Mouse (Mus musculus) heart, embryonic 15.5 days (tissue): ENCODE data around the gene P2ry13. TPM values are rescaled to one million over a fixed set of nuclear protein-coding genes. Genes with fewer than 3 reads are reported as not detected.

Experiments
- ATAC-seq: fragments of 200-750 bp; cut with Nextera tagmentation; replicated peaks from 2 replicates; pipeline ENCODE4 v1.8.0; 2017; ENCODE audit warnings: low read depth, moderate TSS enrichment; ENCODE audit not compliant: insufficient number of reproducible peaks, insufficient read depth, low FRiP score
- H3K27ac ChIP-seq: fragments of 300-500 bp; sonication (generic); 2 replicates; pipeline ENCODE4 v1.5.1; 2015; ENCODE audit warnings: mild to moderate bottlenecking, inconsistent platforms
- H3K27me3 ChIP-seq: fragments of 300-500 bp; sonication (generic); 2 replicates; pipeline ENCODE4 v1.6.1; 2015; ENCODE audit warnings: inconsistent platforms
- H3K36me3 ChIP-seq: fragments of 300-500 bp; sonication (generic); 2 replicates; pipeline ENCODE4 v1.6.1; 2015; ENCODE audit warnings: mild to moderate bottlenecking, inconsistent platforms
- H3K4me1 ChIP-seq: fragments of 300-500 bp; sonication (generic); replicated peaks from 2 replicates; pipeline ENCODE4 v1.6.1; 2015; ENCODE audit warnings: inconsistent platforms
- H3K4me2 ChIP-seq: fragments of 300-500 bp; sonication (generic); 2 replicates; pipeline ENCODE4 v1.6.1; 2015; ENCODE audit warnings: inconsistent platforms, mild to moderate bottlenecking, moderate library complexity
- H3K4me3 ChIP-seq: fragments of 300-500 bp; sonication (generic); 2 replicates; pipeline ENCODE4 v1.5.1; 2015; ENCODE audit warnings: mild to moderate bottlenecking, inconsistent platforms
- H3K9ac ChIP-seq: fragments of 300-500 bp; sonication (generic); 2 replicates; pipeline ENCODE4 v1.6.1; 2015; ENCODE audit warnings: mild to moderate bottlenecking, inconsistent platforms
- H3K9me3 ChIP-seq: fragments of 300-500 bp; sonication (generic); replicated peaks from 2 replicates; pipeline ENCODE4 v1.6.1; 2016; ENCODE audit warnings: inconsistent platforms
- WGBS: fragments of 180-500 bp; shearing (Covaris S2); methylation state at CpG from one replicate; pipeline ENCODE4 v1.1.7; 2015; ENCODE audit warnings: mixed read lengths; 5-methylcytosine and 5-hydroxymethylcytosine counted together
- polyA plus RNA-seq: library from polyadenylated mRNA; unstranded; fragments of >200 nt; fragmentation: Nextera tagmentation; extraction: Ambion mirVana; gene quantifications from 2 replicates; pipeline ENCODE4 v1.2.1, GENCODE M21; 2015

The P2ry13 gene
- polyA plus RNA-seq, result 0.78 and 1.1 TPM in 2 replicates

DNA sequence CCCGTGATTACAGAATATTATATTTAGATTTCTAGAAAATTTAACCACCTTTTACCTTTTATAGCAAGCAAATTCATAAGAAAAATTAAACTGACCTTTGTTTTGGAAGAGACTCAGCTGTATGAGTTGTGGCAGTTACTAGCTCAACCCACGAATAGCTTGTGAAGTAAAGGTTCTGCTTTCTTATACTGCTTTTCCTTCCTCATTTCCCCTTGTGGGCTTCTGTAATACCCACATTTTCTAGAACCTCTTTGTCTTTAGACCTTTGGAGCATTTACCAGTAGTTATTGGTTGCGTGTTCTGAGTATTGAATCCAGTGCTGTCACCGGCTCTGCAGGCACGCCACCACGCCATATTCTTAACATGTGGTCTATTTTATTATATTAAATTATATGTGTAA lies at the start of gene P2ry13:
P2ry13 (minus strand) TSS at position 156 of the 400 bp plus-strand sequence.
- peaks cover 4% of the 10 kb centered on the region for H3K4me1 ChIP-seq
- WGBS, result 84% methylated on average over 6 of the region's 6 CpGs
- no peak within 1 kb of the TSS for H3K27ac ChIP-seq
- no peak within 1 kb of the TSS for H3K4me3 ChIP-seq
- no peaks in the 10 kb centered on the region for H3K9me3 ChIP-seq
- H3K4me2 ChIP-seq, result no peak within 1 kb of the TSS
- ATAC-seq, result no peak
- no peaks in the 10 kb centered on the region for H3K36me3 ChIP-seq
- no peak within 1 kb of the TSS for H3K9ac ChIP-seq
- no peaks in the 10 kb centered on the region for H3K27me3 ChIP-seq

DNA sequence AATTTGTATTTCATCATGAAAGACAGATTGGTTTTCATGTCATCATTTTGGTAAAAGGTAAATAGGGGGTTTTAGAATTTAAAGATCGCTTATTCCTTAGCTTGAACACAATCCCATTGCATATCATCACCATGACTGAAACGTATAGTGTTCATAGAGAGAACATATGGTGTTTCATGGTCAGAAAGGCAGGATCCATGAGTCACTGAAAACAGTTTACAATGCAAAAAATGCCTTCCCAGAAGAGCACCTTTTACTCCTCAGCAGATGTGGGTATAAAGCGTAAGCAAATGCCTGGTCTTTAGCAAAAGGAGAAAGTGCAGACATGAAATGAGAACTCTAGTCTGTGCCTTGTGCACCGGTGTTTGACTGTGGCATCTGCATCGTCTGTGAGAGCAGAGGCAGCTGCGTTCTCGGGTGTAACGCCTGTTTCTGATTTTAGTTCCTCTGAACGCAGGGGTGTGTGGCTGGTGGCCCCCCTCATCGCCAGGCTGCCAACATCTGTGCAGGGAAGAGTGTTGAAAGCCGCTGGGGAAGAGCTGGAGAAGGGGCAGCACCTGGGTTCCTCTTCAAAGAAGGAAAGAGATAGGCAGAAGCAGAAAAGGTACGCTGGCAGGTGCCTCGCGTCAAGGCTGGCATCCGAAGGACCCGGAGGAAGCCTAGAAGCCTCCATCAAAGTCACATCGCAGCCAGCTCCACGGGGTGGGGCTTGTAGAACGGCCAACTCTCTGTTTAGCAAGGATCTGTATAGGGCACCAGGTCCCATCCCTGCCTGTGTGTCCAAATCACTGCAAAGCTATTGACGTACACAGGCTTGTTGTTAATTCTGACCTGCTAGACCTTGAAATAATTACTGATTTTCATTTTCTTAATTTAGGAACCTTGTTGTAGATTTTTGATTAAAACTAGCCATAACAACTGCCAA lies 47.3 kb upstream of the P2ry13 start:
- 81% methylated on average over 20 of the region's 20 CpGs for WGBS
- Histone ChIP-seq H3K4me3 (no peak overlapping the region), H3K27me3 (no peaks in the 10 kb centered on the region), H3K36me3 (no peaks in the 10 kb centered on the region), H3K4me2 (no peak overlapping the region), H3K9ac (no peak overlapping the region), H3K9me3 (no peaks in the 10 kb centered on the region), H3K4me1 (no peaks in the 10 kb centered on the region), H3K27ac (no peak overlapping the region)
- ATAC-seq, result no peak

DNA sequence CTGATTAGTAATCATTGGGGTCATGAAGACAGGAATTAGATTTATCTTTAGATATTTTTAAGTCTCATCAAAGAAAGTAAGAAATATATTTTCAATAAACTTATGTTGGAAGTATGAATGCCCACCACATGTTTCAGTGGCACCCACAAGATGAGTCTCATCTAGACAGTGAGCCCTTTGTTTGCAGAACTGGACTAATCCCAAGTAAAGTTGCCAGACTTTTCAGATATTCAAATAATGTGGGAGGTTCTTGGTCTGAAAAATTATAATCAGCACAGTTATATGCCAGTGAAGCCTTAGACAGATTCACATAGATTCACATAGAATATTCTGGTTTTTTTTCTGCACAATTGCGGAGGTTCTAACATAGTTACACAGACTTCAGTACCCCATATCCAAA lies 39.8 kb upstream of the P2ry13 start:
- ATAC-seq, result no peak
- H3K27ac ChIP-seq, result no peak overlapping the region
- no peaks in the 10 kb centered on the region for H3K36me3 ChIP-seq
- WGBS, result 92% methylated on average over 1 of the region's 1 CpGs
- H3K9me3 ChIP-seq, result no peaks in the 10 kb centered on the region
- no peaks in the 10 kb centered on the region for H3K4me1 ChIP-seq
- H3K9ac ChIP-seq, result no peak overlapping the region
- H3K4me2 ChIP-seq, result no peak overlapping the region
- H3K4me3 ChIP-seq, result no peak overlapping the region
- H3K27me3 ChIP-seq, result no peaks in the 10 kb centered on the region

DNA sequence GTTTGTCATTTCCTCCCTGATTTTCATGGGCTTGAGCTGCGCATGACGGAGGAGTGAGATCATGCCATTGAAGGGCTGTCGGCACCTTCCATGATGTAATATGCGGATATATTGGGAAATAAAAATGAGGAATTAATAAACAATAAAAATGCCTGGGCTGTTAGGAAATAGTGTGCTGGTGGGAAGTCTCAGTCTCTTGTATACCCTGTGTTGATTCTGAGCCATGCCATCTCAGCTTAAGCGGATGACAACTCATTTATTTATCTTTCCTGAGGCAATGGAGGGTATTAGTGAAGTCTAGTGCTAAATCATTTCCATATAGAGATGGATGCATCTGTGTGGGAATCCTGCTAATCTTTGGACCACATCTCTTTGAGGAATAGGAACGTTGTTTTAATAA lies 37.3 kb upstream of the P2ry13 start:
- Histone ChIP-seq H3K27me3 (no peaks in the 10 kb centered on the region), H3K4me3 (no peak overlapping the region), H3K9me3 (no peaks in the 10 kb centered on the region), H3K9ac (no peak overlapping the region), H3K4me1 (peaks cover 7% of the 10 kb centered on the region), H3K4me2 (no peak overlapping the region), H3K36me3 (no peaks in the 10 kb centered on the region), H3K27ac (no peak overlapping the region)
- no peak for ATAC-seq
- WGBS, result 79% methylated on average over 6 of the region's 6 CpGs

DNA sequence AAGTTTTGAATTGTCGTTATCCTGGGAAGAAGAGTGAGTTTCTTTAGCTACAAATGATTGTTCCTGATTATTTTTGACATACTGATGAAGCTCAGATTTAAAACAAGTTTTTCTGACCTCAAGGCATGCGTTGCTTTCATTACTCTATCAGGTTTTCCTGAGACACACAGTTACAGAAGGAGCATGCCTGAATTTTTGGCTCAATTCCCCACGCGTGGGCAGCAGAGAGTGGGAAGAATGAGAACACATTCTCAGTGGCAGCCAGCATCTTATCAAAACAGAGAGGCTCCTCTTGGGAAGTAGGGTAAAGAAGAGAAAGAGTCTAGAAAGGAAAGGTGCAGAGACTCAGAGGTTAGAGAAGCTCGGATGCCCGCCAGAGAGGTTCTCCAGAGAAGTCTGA lies 32.7 kb upstream of the P2ry13 start:
- WGBS, result 45% methylated on average over 6 of the region's 6 CpGs
- no peak overlapping the region for H3K4me3 ChIP-seq
- no peak for ATAC-seq
- H3K9me3 ChIP-seq, result no peaks in the 10 kb centered on the region
- no peak overlapping the region for H3K27ac ChIP-seq
- H3K4me1 ChIP-seq, result peaks cover 9% of the 10 kb centered on the region
- H3K27me3 ChIP-seq, result no peaks in the 10 kb centered on the region
- H3K4me2 ChIP-seq, result no peak overlapping the region
- H3K36me3 ChIP-seq, result no peaks in the 10 kb centered on the region
- H3K9ac ChIP-seq, result no peak overlapping the region

DNA sequence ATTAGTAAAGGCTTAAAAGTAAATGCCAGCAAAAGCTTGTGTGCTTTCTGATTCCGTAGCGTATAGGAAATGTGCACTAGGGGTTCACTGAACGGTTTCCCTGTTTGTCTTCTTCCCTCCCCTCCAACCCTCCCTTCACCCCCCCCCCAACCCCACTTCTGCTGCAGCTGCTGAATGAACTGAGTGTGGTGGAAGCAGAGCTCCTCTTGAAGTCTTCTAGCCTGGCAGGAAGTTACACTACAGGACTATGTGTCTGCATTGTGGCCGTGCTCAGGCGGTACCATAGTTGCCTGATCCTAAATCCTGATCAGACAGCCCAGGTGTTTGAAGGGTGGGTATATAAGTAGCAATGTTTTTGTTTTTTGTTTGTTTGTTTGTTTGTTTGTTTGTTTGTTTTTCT lies 24.2 kb upstream of the P2ry13 start:
- no peaks in the 10 kb centered on the region for H3K9me3 ChIP-seq

DNA sequence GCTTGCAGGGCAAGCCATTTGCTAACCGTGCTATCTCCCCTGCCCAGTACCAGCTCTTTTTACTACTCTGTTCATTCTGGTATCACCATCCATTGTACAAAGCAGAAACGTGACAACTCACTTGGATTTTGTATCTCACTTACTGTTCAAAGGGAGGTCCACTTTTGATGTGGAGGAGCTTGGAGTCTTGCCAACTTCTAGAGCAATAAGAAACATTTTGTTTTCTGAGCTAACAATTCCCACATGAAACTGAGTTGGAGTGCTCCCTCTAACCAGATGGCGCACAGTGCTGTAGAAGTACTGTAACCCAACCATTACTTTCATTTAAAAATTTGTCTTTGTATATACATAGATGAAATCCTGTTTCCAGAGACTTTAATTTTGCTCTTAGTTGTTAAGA lies 20.2 kb upstream of the P2ry13 start:
- no peaks in the 10 kb centered on the region for H3K27me3 ChIP-seq
- H3K36me3 ChIP-seq, result no peaks in the 10 kb centered on the region
- H3K27ac ChIP-seq, result no peak overlapping the region
- WGBS, result 56% methylated on average over 3 of the region's 3 CpGs
- H3K9ac ChIP-seq, result no peak overlapping the region
- H3K4me1 ChIP-seq, result peaks cover 12% of the 10 kb centered on the region
- H3K4me3 ChIP-seq, result no peak overlapping the region
- no peaks in the 10 kb centered on the region for H3K9me3 ChIP-seq
- no peak; the same call in 1 of the 2 replicates for ATAC-seq
- no peak overlapping the region for H3K4me2 ChIP-seq

More for the DNA sequence above, 24.2 kb upstream of the P2ry13 start:
- WGBS, result 72% methylated on average over 5 of the region's 5 CpGs
- H3K4me2 ChIP-seq, result no peak overlapping the region
- no peaks in the 10 kb centered on the region for H3K27me3 ChIP-seq
- H3K9ac ChIP-seq, result no peak overlapping the region
- ATAC-seq, result no peak
- no peaks in the 10 kb centered on the region for H3K36me3 ChIP-seq
- no peak overlapping the region for H3K27ac ChIP-seq
- no peak overlapping the region for H3K4me3 ChIP-seq
- H3K4me1 ChIP-seq, result 0 out of 2 replicates have a peak, but pooled peaks cover 3% of the 10 kb centered on the region

DNA sequence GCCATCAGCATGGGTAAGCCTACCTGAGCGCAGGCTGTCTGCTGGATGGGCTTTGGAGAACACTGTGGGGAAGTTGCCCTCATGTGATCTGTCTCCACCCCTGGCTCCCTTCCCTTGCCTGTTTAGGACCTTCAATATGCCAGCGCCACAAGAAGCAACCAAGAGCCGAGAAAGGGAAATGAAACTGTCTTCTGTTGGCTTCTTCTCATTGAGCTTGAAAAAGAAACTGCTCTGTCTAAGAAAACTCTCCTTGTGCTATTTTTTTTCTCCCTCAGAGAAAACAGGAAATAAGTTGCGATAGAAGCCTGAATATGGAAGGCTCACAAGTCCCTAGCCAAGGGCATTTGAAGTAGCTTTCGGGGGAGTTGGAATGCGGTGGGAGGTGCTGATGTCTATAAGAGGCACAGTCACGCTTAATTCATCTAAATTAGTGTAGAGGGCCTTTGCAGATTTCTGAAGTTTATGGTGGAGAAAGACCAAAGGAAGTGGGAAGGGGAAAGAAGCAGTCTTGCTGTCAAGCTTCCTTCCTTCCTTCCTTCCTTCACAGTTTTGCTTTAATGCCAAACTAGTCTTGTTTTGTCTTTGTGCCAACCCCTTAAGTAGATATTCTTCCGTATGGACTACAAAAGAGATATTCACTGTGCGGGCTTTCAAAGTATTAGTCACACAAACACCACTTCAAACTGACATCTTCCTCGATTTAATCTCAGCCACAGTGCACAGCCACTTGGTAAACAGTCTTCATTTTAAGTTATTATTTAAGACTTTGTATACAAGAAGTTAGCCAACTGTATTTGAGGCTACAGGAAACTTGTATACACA lies 18.3 kb upstream of the P2ry13 start:
- ATAC-seq, result no peak
- H3K36me3 ChIP-seq, result no peaks in the 10 kb centered on the region
- H3K27ac ChIP-seq, result peak overlapping the region; percentile 59
- WGBS, result 26% methylated on average over 10 of the region's 10 CpGs
- H3K4me1 ChIP-seq, result peaks cover 12% of the 10 kb centered on the region
- H3K9ac ChIP-seq, result no peak overlapping the region
- H3K4me3 ChIP-seq, result no peak overlapping the region
- H3K27me3 ChIP-seq, result no peaks in the 10 kb centered on the region
- no peaks in the 10 kb centered on the region for H3K9me3 ChIP-seq
- peak overlapping the region; percentile 40 for H3K4me2 ChIP-seq

DNA sequence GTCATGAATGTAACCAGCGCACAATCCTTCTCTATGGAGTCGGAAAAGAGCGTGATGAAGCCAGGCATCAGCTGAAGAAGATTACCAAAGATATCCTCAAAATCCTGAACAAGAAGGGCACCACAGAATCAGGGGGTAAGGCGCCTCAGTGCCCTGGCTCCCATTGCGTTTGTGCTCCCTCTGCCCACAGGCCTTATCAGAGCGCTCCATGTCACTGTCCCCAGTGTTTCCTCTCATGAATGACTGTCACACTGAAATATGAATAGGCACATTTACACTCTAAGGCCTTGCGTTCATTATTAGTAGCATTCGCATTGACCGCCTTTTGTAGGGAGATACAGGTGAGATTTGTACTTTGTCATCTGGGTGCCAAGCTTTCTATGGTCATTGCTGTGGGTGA lies 17.0 kb upstream of the P2ry13 start:
- 88% methylated on average over 9 of the region's 9 CpGs for WGBS
- no peak overlapping the region for H3K4me3 ChIP-seq
- no peak overlapping the region for H3K27ac ChIP-seq
- H3K4me2 ChIP-seq, result no peak overlapping the region
- H3K9me3 ChIP-seq, result no peaks in the 10 kb centered on the region
- no peaks in the 10 kb centered on the region for H3K36me3 ChIP-seq
- peaks cover 12% of the 10 kb centered on the region for H3K4me1 ChIP-seq
- no peak for ATAC-seq
- H3K9ac ChIP-seq, result no peak overlapping the region
- no peaks in the 10 kb centered on the region for H3K27me3 ChIP-seq

DNA sequence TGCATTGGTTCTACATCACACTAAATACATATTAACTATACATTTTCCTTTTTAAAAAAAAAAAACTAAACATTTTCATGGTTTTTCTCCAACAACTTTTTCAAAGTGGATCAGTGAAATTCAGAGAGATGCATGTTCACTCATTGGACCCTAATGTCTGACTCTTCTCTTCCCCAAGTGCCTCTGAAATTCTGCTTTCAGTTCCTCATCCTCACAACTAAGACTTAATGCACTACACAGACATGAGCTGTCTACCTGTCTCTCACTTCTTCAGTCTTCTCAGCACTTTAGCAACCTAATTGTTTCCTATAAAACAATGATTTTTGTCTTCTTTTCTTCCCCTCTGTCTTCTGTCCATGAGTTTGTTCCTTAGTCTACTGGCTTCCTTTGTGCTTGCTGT lies 14.7 kb upstream of the P2ry13 start:
- no peak overlapping the region for H3K4me3 ChIP-seq
- no peak overlapping the region for H3K4me2 ChIP-seq
- no peak for ATAC-seq
- no peak overlapping the region for H3K9ac ChIP-seq
- H3K4me1 ChIP-seq, result peaks cover 8% of the 10 kb centered on the region
- no peaks in the 10 kb centered on the region for H3K27me3 ChIP-seq
- H3K36me3 ChIP-seq, result no peaks in the 10 kb centered on the region
- no peaks in the 10 kb centered on the region for H3K9me3 ChIP-seq
- H3K27ac ChIP-seq, result no peak overlapping the region

DNA sequence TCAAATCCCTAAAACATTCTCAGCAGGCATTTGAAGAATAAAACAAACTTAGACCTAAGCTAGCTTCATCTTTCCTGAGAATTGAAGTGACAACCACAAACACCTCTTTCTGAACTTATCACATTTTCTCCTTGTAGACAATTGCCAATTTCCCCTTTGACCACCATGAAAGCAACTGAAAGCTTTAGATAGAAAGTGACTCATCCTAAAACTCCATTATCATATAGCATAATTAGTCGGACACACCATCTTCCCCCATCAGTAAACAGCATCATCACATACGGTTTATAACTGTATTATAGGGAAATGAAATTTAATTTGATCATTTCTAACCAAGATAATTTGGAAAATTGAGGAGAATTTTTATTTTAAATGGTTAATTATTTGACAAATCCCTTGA lies 11.6 kb upstream of the P2ry13 start:
- Histone ChIP-seq H3K9me3 (no peaks in the 10 kb centered on the region), H3K4me1 (no peaks in the 10 kb centered on the region), H3K9ac (no peak overlapping the region), H3K27me3 (no peaks in the 10 kb centered on the region), H3K27ac (no peak overlapping the region), H3K4me2 (no peak overlapping the region), H3K36me3 (no peaks in the 10 kb centered on the region), H3K4me3 (no peak overlapping the region)
- ATAC-seq, result no peak
- WGBS, result 82% methylated on average over 2 of the region's 2 CpGs
